Mouse (Mus musculus): ENCODE data around the gene B230219D22Rik.
"Not testable (repeated sequence)": the region's sequence is repeated elsewhere in the genome, so short reads cannot be mapped to it uniquely, and the experiment has no call there.

The B230219D22Rik gene
- long read RNA-seq, experiment 1, full-length matches to known transcripts = 49 of 55 reads
- long read RNA-seq, experiment 1, partial matches to known transcripts = 0 of 55 reads
- long read RNA-seq, experiment 1, other reads (novel, unspliced or antisense) = 6 of 55 reads
- long read RNA-seq, experiment 2, full-length matches to known transcripts = 89 of 100 reads
- long read RNA-seq, experiment 2, partial matches to known transcripts = 5 of 100 reads
- long read RNA-seq, experiment 2, other reads (novel, unspliced or antisense) = 6 of 100 reads

- intact Hi-C loops (cut with DNase I) = loop anchor here (5.0 kb wide), 1 partner anchor 35 kb away; the partner anchor contains the start of gene Pcbd2
These were observed at the start of gene B230219D22Rik for GRCm38 (mm10) chr13:55692535-55693242. B230219D22Rik (plus strand) TSS chr13:55693124.

- intact Hi-C loops (cut with DNase I) = no loop called here
These were observed 48.4 kb upstream of the B230219D22Rik start for GRCm38 (mm10) chr13:55644525-55644924.

- intact Hi-C loops (cut with DNase I) = no loop called here
These were observed 42.8 kb upstream of the B230219D22Rik start for GRCm38 (mm10) chr13:55650098-55650497.

- intact Hi-C loops (cut with DNase I) = no loop called here
These were observed 41.9 kb upstream of the B230219D22Rik start for GRCm38 (mm10) chr13:55650980-55651379.

- intact Hi-C loops (cut with DNase I) = loop anchor here (2.0 kb wide), 1 partner anchor 58 kb away; the partner anchor contains the start of gene Pcbd2
These were observed 24.4 kb upstream of the B230219D22Rik start for GRCm38 (mm10) chr13:55668550-55668949.

- intact Hi-C loops (cut with DNase I) = no loop called here
These were observed 20.2 kb upstream of the B230219D22Rik start for GRCm38 (mm10) chr13:55672711-55673110.

GRCm38 (mm10) chr13:55677364-55677763 lies 15.6 kb upstream of the B230219D22Rik start:
- intact Hi-C loops (cut with DNase I) = no loop called here

GRCm38 (mm10) chr13:55682201-55682600 lies 10.7 kb upstream of the B230219D22Rik start:
- intact Hi-C loops (cut with DNase I) = no loop called here

- intact Hi-C loops (cut with DNase I) = no loop called here
These were observed 9.3 kb upstream of the B230219D22Rik start for GRCm38 (mm10) chr13:55683581-55683980.

- intact Hi-C loops (cut with DNase I) = no loop called here
These were observed 6.8 kb upstream of the B230219D22Rik start for GRCm38 (mm10) chr13:55686107-55686633.

- intact Hi-C loops (cut with DNase I) = no loop called here
These were observed 4.9 kb upstream of the B230219D22Rik start for GRCm38 (mm10) chr13:55687927-55688602.

- intact Hi-C loops (cut with DNase I) = loop anchor here (5.0 kb wide), 1 partner anchor 34 kb away; the partner anchor contains the start of gene Pcbd2
These were observed 358 bp downstream of the B230219D22Rik start for GRCm38 (mm10) chr13:55693243-55693721.

GRCm38 (mm10) chr13:55694110-55694509 lies 1.2 kb downstream of the B230219D22Rik start:
- intact Hi-C loops (cut with DNase I) = loop anchor here (5.0 kb wide), 1 partner anchor 33 kb away; the partner anchor contains the start of gene Pcbd2

- intact Hi-C loops (cut with DNase I) = not testable (repeated sequence)
These were observed 3.1 kb downstream of the B230219D22Rik start for GRCm38 (mm10) chr13:55695989-55696388.

- intact Hi-C loops (cut with DNase I) = no loop called here
These were observed 11.4 kb downstream of the B230219D22Rik start for GRCm38 (mm10) chr13:55704301-55704700.

GRCm38 (mm10) chr13:55712846-55713245 lies 19.9 kb downstream of the B230219D22Rik start:
- intact Hi-C loops (cut with DNase I) = no loop called here

- intact Hi-C loops (cut with DNase I) = no loop called here
These were observed 21.7 kb downstream of the B230219D22Rik start, which contains the start of gene Txndc15 for GRCm38 (mm10) chr13:55714501-55715166. Txndc15 (plus strand) TSS chr13:55714650.

- intact Hi-C loops (cut with DNase I) = no loop called here
These were observed 22.2 kb downstream of the B230219D22Rik start for GRCm38 (mm10) chr13:55715167-55715512.

GRCm38 (mm10) chr13:55715908-55716510 lies 23.1 kb downstream of the B230219D22Rik start:
- intact Hi-C loops (cut with DNase I) = no loop called here

GRCm38 (mm10) chr13:55721516-55721915 lies 28.6 kb downstream of the B230219D22Rik start:
- intact Hi-C loops (cut with DNase I) = loop anchor here (10.0 kb wide), 1 partner anchor 117 kb away; no protein-coding TSS in a partner anchor
